Mouse (Mus musculus) liver, adult 2 months (tissue): ENCODE results near the gene Odf4.

Source experiments
- CTCF ChIP-seq: fragments of 200-500 bp; IDR thresholded peaks from 2 replicates; pipeline ENCODE4 v1.5.1; 2011; ENCODE audit warnings: low read depth, low read length, control low read depth
- POLR2A ChIP-seq: fragments of 200-500 bp; IDR thresholded peaks from 2 replicates; pipeline ENCODE4 v1.6.1; 2011; ENCODE audit warnings: low read length, control low read depth; ENCODE audit not compliant: insufficient read depth; ENCODE audit errors: extremely low read depth

GRCm38 (mm10) chr11:68926981-68927380, at the start of gene Odf4:
- no peak for TF ChIP-seq CTCF
- no peak for TF ChIP-seq POLR2A
